Mouse (Mus musculus): ENCODE data around the gene Ltc4s. TPM values are rescaled to one million over a fixed set of nuclear protein-coding genes. Genes with fewer than 3 reads are reported as not detected.

Ltc4s gene
- polyA plus RNA-seq, 1 experiment: 11.0 TPM

GRCm38 (mm10) chr11:50252166-50252565, 13.8 kb upstream of the Ltc4s start:
- H3K4me3 ChIP-seq (ENCODE audit: control insufficient read depth, low read depth, low read length): peak overlapping the region; percentile 2; the same call in 1 of the 2 replicates
- no peak for TF ChIP-seq POLR2A (IDR thresholded peaks at IDR 0.05; ENCODE audit: control insufficient read depth, low read depth, low read length)
- TF ChIP-seq CTCF (IDR thresholded peaks at IDR 0.05; ENCODE audit: control insufficient read depth, insufficient read depth, insufficient replicate concordance, low read depth, low read length): no peak
- H3K27me3 ChIP-seq (ENCODE audit: control insufficient read depth, insufficient read depth, low read length): no peaks in the 10 kb centered on the region
- peaks cover 11% of the 10 kb centered on the region for H3K4me1 ChIP-seq (ENCODE audit: control insufficient read depth, insufficient read depth, low read length)
- no peaks in the 10 kb centered on the region for H3K36me3 ChIP-seq (ENCODE audit: control insufficient read depth, insufficient read depth, low read length)
- H3K27ac ChIP-seq (ENCODE audit: control insufficient read depth, insufficient read depth, low read depth, low read length): peak overlapping the region; percentile 44

- Histone ChIP-seq H3K27ac (ENCODE audit: control insufficient read depth, insufficient read depth, low read depth, low read length) (no peak overlapping the region), H3K27me3 (ENCODE audit: control insufficient read depth, insufficient read depth, low read length) (no peaks in the 10 kb centered on the region), H3K4me1 (ENCODE audit: control insufficient read depth, insufficient read depth, low read length) (peaks cover 9% of the 10 kb centered on the region), H3K4me3 (ENCODE audit: control insufficient read depth, low read depth, low read length) (no peak overlapping the region), H3K36me3 (ENCODE audit: control insufficient read depth, insufficient read depth, low read length) (no peaks in the 10 kb centered on the region)
- TF ChIP-seq POLR2A (IDR thresholded peaks at IDR 0.05; ENCODE audit: control insufficient read depth, low read depth, low read length): no peak
- no peak for TF ChIP-seq CTCF (IDR thresholded peaks at IDR 0.05; ENCODE audit: control insufficient read depth, insufficient read depth, insufficient replicate concordance, low read depth, low read length)
Observed at GRCm38 (mm10) chr11:50248473-50249171, 10.2 kb upstream of the Ltc4s start.

GRCm38 (mm10) chr11:50245269-50245668, 6.9 kb upstream of the Ltc4s start:
- Histone ChIP-seq H3K27me3 (ENCODE audit: control insufficient read depth, insufficient read depth, low read length) (no peaks in the 10 kb centered on the region), H3K36me3 (ENCODE audit: control insufficient read depth, insufficient read depth, low read length) (no peaks in the 10 kb centered on the region), H3K4me1 (ENCODE audit: control insufficient read depth, insufficient read depth, low read length) (no peaks in the 10 kb centered on the region), H3K4me3 (ENCODE audit: control insufficient read depth, low read depth, low read length) (no peak overlapping the region), H3K27ac (ENCODE audit: control insufficient read depth, insufficient read depth, low read depth, low read length) (no peak overlapping the region)
- TF ChIP-seq POLR2A (IDR thresholded peaks at IDR 0.05; ENCODE audit: control insufficient read depth, low read depth, low read length) (no peak), CTCF (IDR thresholded peaks at IDR 0.05; ENCODE audit: control insufficient read depth, insufficient read depth, insufficient replicate concordance, low read depth, low read length) (no peak)

- Histone ChIP-seq H3K27me3 (ENCODE audit: control insufficient read depth, insufficient read depth, low read length) (no peaks in the 10 kb centered on the region), H3K4me3 (ENCODE audit: control insufficient read depth, low read depth, low read length) (no peak overlapping the region), H3K4me1 (ENCODE audit: control insufficient read depth, insufficient read depth, low read length) (no peaks in the 10 kb centered on the region), H3K27ac (ENCODE audit: control insufficient read depth, insufficient read depth, low read depth, low read length) (no peak overlapping the region), H3K36me3 (ENCODE audit: control insufficient read depth, insufficient read depth, low read length) (no peaks in the 10 kb centered on the region)
- TF ChIP-seq POLR2A (IDR thresholded peaks at IDR 0.05; ENCODE audit: control insufficient read depth, low read depth, low read length) (no peak), CTCF (IDR thresholded peaks at IDR 0.05; ENCODE audit: control insufficient read depth, insufficient read depth, insufficient replicate concordance, low read depth, low read length) (no peak)
Observed at GRCm38 (mm10) chr11:50243926-50244325, 5.5 kb upstream of the Ltc4s start.

- TF ChIP-seq POLR2A (IDR thresholded peaks at IDR 0.05; ENCODE audit: control insufficient read depth, low read depth, low read length) (no peak), CTCF (IDR thresholded peaks at IDR 0.05; ENCODE audit: control insufficient read depth, insufficient read depth, insufficient replicate concordance, low read depth, low read length) (no peak)
- peaks cover 12% of the 10 kb centered on the region for H3K4me1 ChIP-seq (ENCODE audit: control insufficient read depth, insufficient read depth, low read length)
- H3K36me3 ChIP-seq (ENCODE audit: control insufficient read depth, insufficient read depth, low read length): no peaks in the 10 kb centered on the region
- no peak overlapping the region for H3K4me3 ChIP-seq (ENCODE audit: control insufficient read depth, low read depth, low read length)
- H3K27ac ChIP-seq (ENCODE audit: control insufficient read depth, insufficient read depth, low read depth, low read length): no peak overlapping the region
- no peaks in the 10 kb centered on the region; the same call in 1 of the 2 replicates for H3K27me3 ChIP-seq (ENCODE audit: control insufficient read depth, insufficient read depth, low read length)
Observed at GRCm38 (mm10) chr11:50240235-50240911, 2.0 kb upstream of the Ltc4s start.

- Histone ChIP-seq H3K4me1 (ENCODE audit: control insufficient read depth, insufficient read depth, low read length) (peaks cover 15% of the 10 kb centered on the region), H3K36me3 (ENCODE audit: control insufficient read depth, insufficient read depth, low read length) (no peaks in the 10 kb centered on the region), H3K27me3 (ENCODE audit: control insufficient read depth, insufficient read depth, low read length) (no peaks in the 10 kb centered on the region; the same call in 1 of the 2 replicates), H3K27ac (ENCODE audit: control insufficient read depth, insufficient read depth, low read depth, low read length) (no peak overlapping the region), H3K4me3 (ENCODE audit: control insufficient read depth, low read depth, low read length) (no peak overlapping the region)
- TF ChIP-seq POLR2A (IDR thresholded peaks at IDR 0.05; ENCODE audit: control insufficient read depth, low read depth, low read length): no peak
- TF ChIP-seq CTCF (IDR thresholded peaks at IDR 0.05; ENCODE audit: control insufficient read depth, insufficient read depth, insufficient replicate concordance, low read depth, low read length): no peak
Observed at GRCm38 (mm10) chr11:50238821-50239791, 690 bp upstream of the Ltc4s start.

Measured in testis, adult 2 months (tissue).